Mouse (Mus musculus) embryonic facial prominence, embryonic 10.5 days (tissue): Measurements from ENCODE around the gene Prcd. TPM values are rescaled to one million over a fixed set of nuclear protein-coding genes. Genes with fewer than 3 reads are reported as not detected.
A peak's percentile ranks its signal among the peaks of the same experiment; 100 is the strongest.

Source experiments
- DNase-seq: peaks from one replicate; pipeline ENCODE4 v3.0.0-alpha.2; 2017; ENCODE audit warnings: low spot score
- H3K27ac ChIP-seq: fragments of 300-500 bp; sonication (generic); replicated peaks from 2 replicates; pipeline ENCODE4 v1.5.1; 2016; ENCODE audit warnings: mild to moderate bottlenecking
- H3K27me3 ChIP-seq: fragments of 300-500 bp; sonication (generic); replicated peaks from 2 replicates; pipeline ENCODE4 v1.6.1; 2016; ENCODE audit warnings: low read depth, mild to moderate bottlenecking; ENCODE audit not compliant: poor library complexity, severe bottlenecking
- H3K36me3 ChIP-seq: fragments of 300-500 bp; sonication (generic); replicated peaks from 2 replicates; pipeline ENCODE4 v1.6.1; 2016; ENCODE audit warnings: mild to moderate bottlenecking, moderate library complexity
- H3K4me1 ChIP-seq: fragments of 300-500 bp; sonication (generic); 2 replicates; pipeline ENCODE4 v1.6.1; 2016
- H3K4me3 ChIP-seq: fragments of 300-500 bp; sonication (generic); 2 replicates; pipeline ENCODE4 v1.5.1; 2016; ENCODE audit warnings: mild to moderate bottlenecking, moderate library complexity
- H3K9me3 ChIP-seq: fragments of 300-500 bp; sonication (generic); 2 replicates; pipeline ENCODE4 v1.6.1; 2016; ENCODE audit warnings: mild to moderate bottlenecking
- WGBS: fragments of 180-500 bp; shearing (Covaris S2); methylation state at CpG from one replicate; pipeline ENCODE4 v1.1.7; 2016; 5-methylcytosine and 5-hydroxymethylcytosine counted together
- polyA plus RNA-seq: library from polyadenylated mRNA; unstranded; fragments of >200 nt; fragmentation: Nextera tagmentation; extraction: Ambion mirVana; gene quantifications from 2 replicates; pipeline ENCODE4 v1.2.1, GENCODE M21; 2016

The Prcd gene
- polyA plus RNA-seq, 1 experiment from 2014 or later: 0.76 TPM

- WGBS: 1% methylated on average over 73 of the region's 73 CpGs
- Histone ChIP-seq H3K36me3 (no peaks in the 10 kb centered on the region), H3K4me3 (peak overlapping the region; percentile 63), H3K27me3 (peaks cover 67% of the 10 kb centered on the region), H3K4me1 (peaks cover 35% of the 10 kb centered on the region), H3K9me3 (no peaks in the 10 kb centered on the region), H3K27ac (peak overlapping the region; percentile 62)
- DNase-seq: peak; percentile 61
Observed at GRCm38 (mm10) chr11:116694250-116695193, 41.2 kb downstream of the Prcd start.

GRCm38 (mm10) chr11:116695194-116695880, 42.0 kb downstream of the Prcd start:
- Histone ChIP-seq H3K27ac (no peak overlapping the region), H3K4me1 (peaks cover 35% of the 10 kb centered on the region), H3K9me3 (no peaks in the 10 kb centered on the region), H3K27me3 (peaks cover 67% of the 10 kb centered on the region), H3K4me3 (peak overlapping the region; percentile 63; the same call in 1 of the 2 replicates), H3K36me3 (no peaks in the 10 kb centered on the region)
- 23% methylated on average over 23 of the region's 23 CpGs for whole genome bisulfite sequencing
- peak; percentile 44 for DNase-seq

- 84% methylated on average over 4 of the region's 4 CpGs for WGBS
- DNase-seq: no peak
Observed at GRCm38 (mm10) chr11:116696426-116696825, 43.1 kb downstream of the Prcd start.

DNA sequence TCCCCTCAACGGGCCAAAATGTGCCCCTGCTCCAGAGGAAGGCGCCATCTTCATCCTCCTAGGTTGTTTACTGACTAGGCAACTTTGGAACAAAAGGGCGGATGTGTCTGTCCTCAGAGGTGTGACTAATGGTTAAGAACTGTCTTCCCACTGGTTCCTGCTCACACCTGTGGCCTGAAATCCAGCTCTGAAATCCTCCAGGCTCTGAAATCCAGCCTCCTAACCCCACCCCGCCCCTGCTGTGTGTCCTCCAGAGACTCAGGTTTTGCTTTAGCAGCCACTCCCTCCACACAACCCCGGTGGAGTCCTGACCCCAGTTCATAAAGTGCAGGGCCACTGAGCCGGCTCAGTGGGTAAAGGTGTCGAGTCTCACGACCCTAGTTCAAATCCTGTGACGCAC, 44.2 kb downstream of the Prcd start:
- Histone ChIP-seq H3K4me1 (peaks cover 27% of the 10 kb centered on the region), H3K4me3 (no peak overlapping the region), H3K27ac (no peak overlapping the region), H3K27me3 (peaks cover 60% of the 10 kb centered on the region), H3K36me3 (no peaks in the 10 kb centered on the region), H3K9me3 (no peaks in the 10 kb centered on the region)
- 73% methylated on average over 9 of the region's 9 CpGs for WGBS
- no peak for DNase-seq

More at GRCm38 (mm10) chr11:116696426-116696825, 43.1 kb downstream of the Prcd start:
- H3K4me1 ChIP-seq: peaks cover 28% of the 10 kb centered on the region
- no peaks in the 10 kb centered on the region for H3K36me3 ChIP-seq
- no peaks in the 10 kb centered on the region for H3K9me3 ChIP-seq
- no peak overlapping the region for H3K27ac ChIP-seq
- H3K4me3 ChIP-seq: no peak overlapping the region
- peaks cover 64% of the 10 kb centered on the region for H3K27me3 ChIP-seq

GRCm38 (mm10) chr11:116701377-116701841, 48.1 kb downstream of the Prcd start:
- no peak for DNase-seq
- 52% methylated on average over 5 of the region's 5 CpGs for WGBS
- no peaks in the 10 kb centered on the region for H3K36me3 ChIP-seq
- H3K4me3 ChIP-seq: no peak overlapping the region
- peaks cover 22% of the 10 kb centered on the region for H3K27me3 ChIP-seq
- H3K4me1 ChIP-seq: peaks cover 8% of the 10 kb centered on the region
- no peaks in the 10 kb centered on the region for H3K9me3 ChIP-seq
- no peak overlapping the region for H3K27ac ChIP-seq

- 91% methylated on average over 8 of the region's 8 CpGs for WGBS
- DNase-seq: no peak
- Histone ChIP-seq H3K4me1 (no peaks in the 10 kb centered on the region; the same call in 1 of the 2 replicates), H3K9me3 (no peaks in the 10 kb centered on the region), H3K27me3 (no peaks in the 10 kb centered on the region), H3K4me3 (no peak overlapping the region), H3K27ac (no peak overlapping the region), H3K36me3 (no peaks in the 10 kb centered on the region)
Observed at GRCm38 (mm10) chr11:116704336-116705035, 51.2 kb downstream of the Prcd start.

DNA sequence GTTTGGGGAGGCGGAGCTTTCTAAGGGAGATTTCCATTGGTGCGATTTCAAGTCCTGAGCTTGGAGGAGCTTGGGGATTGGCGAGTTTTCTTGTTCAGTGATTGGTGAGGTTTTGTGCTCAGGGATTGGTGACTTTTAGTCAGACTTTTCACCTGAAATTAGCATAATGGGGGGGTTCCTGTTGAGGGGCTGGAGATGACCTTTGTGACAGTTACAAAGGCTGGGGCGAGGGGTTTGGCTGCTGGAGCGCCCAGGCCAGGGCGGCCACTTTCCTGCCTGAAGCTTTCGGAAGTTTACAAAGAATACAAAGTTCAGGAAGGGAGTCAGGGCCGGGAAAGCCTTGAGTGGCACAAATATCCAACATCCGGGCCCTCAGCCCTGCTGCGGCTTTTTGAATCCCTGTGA, 51.9 kb downstream of the Prcd start:
- no peaks in the 10 kb centered on the region for H3K27me3 ChIP-seq
- no peak overlapping the region for H3K4me3 ChIP-seq
- 91% methylated on average over 10 of the region's 10 CpGs for WGBS
- no peaks in the 10 kb centered on the region; the same call in 1 of the 2 replicates for H3K4me1 ChIP-seq
- no peak for DNase-seq
- H3K27ac ChIP-seq: no peak overlapping the region
- no peaks in the 10 kb centered on the region for H3K9me3 ChIP-seq
- H3K36me3 ChIP-seq: no peaks in the 10 kb centered on the region

DNA sequence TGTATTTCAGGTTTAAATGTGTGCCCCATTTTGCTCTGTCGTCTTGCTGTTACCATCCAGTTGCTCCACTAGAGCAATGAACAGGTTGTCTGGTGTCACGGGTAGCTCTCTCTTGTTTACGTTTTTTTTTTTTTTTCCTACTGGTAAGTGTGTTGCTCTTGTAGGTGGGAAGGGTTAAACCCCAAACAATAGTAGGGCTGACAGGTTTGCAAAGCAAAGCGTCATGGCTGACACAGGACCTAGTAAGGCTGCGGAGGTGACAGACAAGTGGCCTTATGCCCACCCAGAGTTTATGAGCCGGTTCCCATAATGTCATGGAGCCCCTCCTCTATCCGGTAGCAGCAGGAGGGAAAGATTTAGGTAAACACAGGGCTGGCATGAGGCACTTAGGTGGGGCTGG, 53.0 kb downstream of the Prcd start:
- 72% methylated on average over 7 of the region's 7 CpGs for WGBS
- Histone ChIP-seq H3K27ac (no peak overlapping the region), H3K36me3 (no peaks in the 10 kb centered on the region), H3K27me3 (no peaks in the 10 kb centered on the region), H3K9me3 (no peaks in the 10 kb centered on the region), H3K4me1 (no peaks in the 10 kb centered on the region; the same call in 1 of the 2 replicates), H3K4me3 (no peak overlapping the region)
- DNase-seq: no peak

DNA sequence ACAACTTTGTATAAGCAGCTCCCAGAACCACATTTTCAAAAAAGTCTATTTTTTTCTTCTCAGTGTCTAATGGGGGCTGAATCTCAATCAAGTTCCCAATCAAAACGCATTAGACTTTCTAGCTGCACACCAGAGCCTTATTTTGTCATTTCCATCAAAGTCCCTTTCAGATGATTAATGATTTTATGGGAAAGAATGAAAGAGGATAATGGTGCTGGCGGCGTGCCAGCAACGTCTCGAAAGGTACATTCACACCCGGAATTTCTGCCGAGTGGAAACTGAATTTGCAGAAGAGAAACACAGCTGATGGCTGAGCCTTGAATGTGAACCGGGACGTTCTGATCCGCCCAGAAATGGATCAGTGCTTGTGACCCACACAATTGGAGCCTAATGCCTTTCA, 56.8 kb downstream of the Prcd start:
- WGBS: 90% methylated on average over 10 of the region's 10 CpGs
- no peaks in the 10 kb centered on the region for H3K4me1 ChIP-seq
- DNase-seq: no peak
- no peaks in the 10 kb centered on the region for H3K9me3 ChIP-seq
- H3K4me3 ChIP-seq: no peak overlapping the region
- no peaks in the 10 kb centered on the region for H3K36me3 ChIP-seq
- no peaks in the 10 kb centered on the region for H3K27me3 ChIP-seq
- H3K27ac ChIP-seq: no peak overlapping the region

DNA sequence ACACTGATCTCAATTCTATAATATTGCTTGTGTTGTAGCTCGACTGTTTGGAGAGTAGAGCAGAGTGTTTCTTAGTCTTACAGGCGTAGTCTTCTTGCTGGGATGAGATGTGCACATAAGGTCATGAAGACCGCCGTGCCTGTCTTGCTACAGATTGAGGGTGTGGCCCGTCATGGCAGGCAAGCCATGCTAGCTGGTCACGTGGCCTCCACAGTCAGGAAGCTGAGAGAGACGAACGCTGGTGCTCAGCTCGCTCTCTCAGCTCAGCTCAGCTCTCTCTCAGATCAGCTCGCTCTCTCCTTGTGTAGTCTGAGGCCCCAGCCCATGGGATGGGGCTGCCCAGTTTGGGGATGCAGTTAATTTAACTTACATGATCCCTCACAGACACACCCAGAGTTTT, 57.5 kb downstream of the Prcd start:
- Histone ChIP-seq H3K27ac (no peak overlapping the region), H3K36me3 (no peaks in the 10 kb centered on the region), H3K9me3 (no peaks in the 10 kb centered on the region), H3K27me3 (no peaks in the 10 kb centered on the region), H3K4me1 (no peaks in the 10 kb centered on the region), H3K4me3 (no peak overlapping the region)
- DNase-seq: no peak
- 91% methylated on average over 10 of the region's 10 CpGs for WGBS

DNA sequence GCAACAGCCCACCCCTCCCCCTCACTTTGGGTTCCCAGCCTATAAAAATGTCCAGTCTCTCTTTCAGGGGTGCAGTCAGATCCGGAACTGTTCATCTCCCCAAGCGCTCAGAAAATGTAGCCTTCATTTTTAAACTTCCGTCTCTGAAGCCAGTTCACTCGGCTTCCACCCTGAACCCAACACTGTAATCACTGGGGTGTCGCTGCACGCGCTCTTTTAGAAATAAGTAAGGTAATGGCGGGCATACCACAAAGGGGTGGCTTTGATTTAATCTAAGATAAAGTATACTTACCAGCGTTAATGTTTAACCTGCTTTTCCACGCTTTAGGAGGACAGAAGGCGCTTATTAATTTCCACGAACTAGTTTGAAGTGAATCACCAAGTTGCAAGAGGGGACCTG, 60.7 kb downstream of the Prcd start:
- H3K4me3 ChIP-seq: no peak overlapping the region
- no peak overlapping the region for H3K27ac ChIP-seq
- peaks cover 4% of the 10 kb centered on the region; the same call in 1 of the 2 replicates for H3K9me3 ChIP-seq
- no peaks in the 10 kb centered on the region for H3K4me1 ChIP-seq
- WGBS: 95% methylated on average over 12 of the region's 12 CpGs
- H3K36me3 ChIP-seq: no peaks in the 10 kb centered on the region
- DNase-seq: no peak
- H3K27me3 ChIP-seq: no peaks in the 10 kb centered on the region
